Mouse (Mus musculus): ENCODE results near the gene Bpifa3. TPM values are rescaled to one million over a fixed set of nuclear protein-coding genes. Genes with fewer than 3 reads are reported as not detected.
A peak's percentile ranks its signal among the peaks of the same experiment; 100 is the strongest.
"Not testable (repeated sequence)": the region's sequence is repeated elsewhere in the genome, so short reads cannot be mapped to it uniquely, and the experiment has no call there.

Gene Bpifa3
- total and polyA plus RNA-seq, 2 experiments from 2014 or later, result not detected

DNA sequence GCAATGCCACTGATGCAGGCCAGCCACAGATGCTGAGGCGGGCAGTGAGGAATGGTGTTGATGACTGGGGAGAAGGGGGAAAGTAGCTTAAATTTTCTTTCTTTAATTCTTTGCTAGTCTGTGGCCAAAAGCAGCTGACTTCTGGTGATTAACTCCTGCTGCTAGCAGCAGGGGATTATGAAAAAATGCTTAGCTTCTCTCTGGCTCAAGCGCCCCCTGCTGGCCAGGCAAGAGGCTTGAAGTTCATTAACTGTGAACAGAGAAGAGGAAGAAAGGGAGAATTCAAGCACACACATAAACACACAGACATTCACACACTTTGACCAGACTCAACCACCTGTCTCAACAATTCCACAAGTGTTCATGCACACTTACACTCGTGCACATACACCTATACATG, 28.3 kb downstream of the Bpifa3 start:
- Histone ChIP-seq H3K4me2 (ENCODE audit: low read depth, low read length) (no peak overlapping the region), H3K9me3 (replicated peaks; ENCODE audit: control insufficient read depth, low read length) (peaks cover 6% of the 10 kb centered on the region), H3K4me3 (ENCODE audit: low read depth, low read length) (no peak overlapping the region), H3K36me3 (replicated peaks; ENCODE audit: control insufficient read depth, insufficient read depth, low read length) (no peaks in the 10 kb centered on the region), H3K27me3 (ENCODE audit: control insufficient read depth, insufficient read depth, low read length) (no peaks in the 10 kb centered on the region), H3K9ac (replicated peaks; ENCODE audit: low read depth, low read length) (no peak overlapping the region), H3K4me1 (ENCODE audit: control insufficient read depth, insufficient read depth) (no peaks in the 10 kb centered on the region), H3K27ac (ENCODE audit: low read depth) (no peak overlapping the region)
- no peak for DNase-seq (ENCODE audit: low spot score)
- no peak for TF ChIP-seq EP300 (IDR thresholded peaks at IDR 0.05; ENCODE audit: low read depth)
- peak; percentile 47 for TF ChIP-seq CTCF (IDR thresholded peaks at IDR 0.05; ENCODE audit: low read depth)
- 44% methylated on average over 3 of the region's 3 CpGs for WGBS
- no peak for ATAC-seq (ENCODE audit: insufficient read depth, low read depth)

DNA sequence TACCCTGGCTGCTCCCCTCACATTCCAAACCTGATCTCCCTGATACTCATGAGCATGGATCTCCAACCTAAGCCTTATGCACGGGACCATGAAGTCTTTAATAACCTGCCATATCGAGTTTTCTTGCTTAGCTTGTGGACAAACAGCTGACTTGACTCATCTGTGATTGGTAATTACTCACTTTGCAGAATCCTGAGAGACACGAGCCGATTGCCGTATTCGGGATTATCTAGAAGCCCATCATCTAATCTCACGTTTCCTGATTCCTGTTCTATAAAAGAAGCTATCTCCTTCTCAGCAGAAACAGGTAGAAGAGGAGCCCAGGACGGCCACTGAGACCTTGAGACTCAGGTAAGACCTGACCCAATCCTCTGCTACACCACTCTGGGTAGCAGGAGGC, 32.2 kb downstream of the Bpifa3 start, which contains the start of gene Bpifa5:
TSS of gene Bpifa5 (plus strand) at position 301 of the 400 bp plus-strand sequence.
- no peaks in the 10 kb centered on the region for H3K4me1 ChIP-seq (ENCODE audit: control insufficient read depth, insufficient read depth)
- 70% methylated on average over 8 of the region's 8 CpGs for WGBS
- TF ChIP-seq EP300 (IDR thresholded peaks at IDR 0.05; ENCODE audit: low read depth), result no peak
- TF ChIP-seq CTCF (IDR thresholded peaks at IDR 0.05; ENCODE audit: low read depth), result no peak
- no peaks in the 10 kb centered on the region for H3K36me3 ChIP-seq (replicated peaks; ENCODE audit: control insufficient read depth, insufficient read depth, low read length)
- H3K27ac ChIP-seq (ENCODE audit: low read depth), result no peak within 1 kb of the TSS
- no peak for DNase-seq (ENCODE audit: low spot score)
- H3K4me3 ChIP-seq (ENCODE audit: low read depth, low read length), result no peak within 1 kb of the TSS
- H3K9ac ChIP-seq (replicated peaks; ENCODE audit: low read depth, low read length), result no peak within 1 kb of the TSS
- H3K4me2 ChIP-seq (ENCODE audit: low read depth, low read length), result no peak within 1 kb of the TSS
- no peak for ATAC-seq (ENCODE audit: insufficient read depth, low read depth)
- H3K9me3 ChIP-seq (replicated peaks; ENCODE audit: control insufficient read depth, low read length), result peaks cover 6% of the 10 kb centered on the region
- H3K27me3 ChIP-seq (ENCODE audit: control insufficient read depth, insufficient read depth, low read length), result no peaks in the 10 kb centered on the region

DNA sequence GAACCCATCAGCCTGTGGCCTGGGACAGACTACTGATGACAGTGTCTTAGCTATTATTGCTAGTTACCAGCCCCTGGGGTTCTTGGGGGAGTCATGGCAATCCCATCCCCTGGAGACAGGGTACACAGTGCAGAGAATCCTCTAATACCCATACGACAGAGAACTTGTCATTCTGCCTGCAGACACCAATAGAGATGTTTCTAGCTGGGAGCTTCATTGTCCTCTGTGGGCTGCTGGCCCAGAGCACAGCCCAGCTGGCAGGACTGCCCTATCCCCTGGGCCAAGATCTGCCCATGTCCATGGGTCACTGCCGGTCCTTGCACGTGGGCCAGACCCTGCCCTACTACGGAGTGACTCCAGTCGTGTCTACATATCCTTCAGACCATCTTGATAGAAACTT, 33.2 kb downstream of the Bpifa3 start:
- no peaks in the 10 kb centered on the region for H3K4me1 ChIP-seq (ENCODE audit: control insufficient read depth, insufficient read depth)
- no peaks in the 10 kb centered on the region for H3K27me3 ChIP-seq (ENCODE audit: control insufficient read depth, insufficient read depth, low read length)
- H3K9ac ChIP-seq (replicated peaks; ENCODE audit: low read depth, low read length), result no peak overlapping the region
- no peak overlapping the region for H3K27ac ChIP-seq (ENCODE audit: low read depth)
- 82% methylated on average over 5 of the region's 5 CpGs for WGBS
- ATAC-seq (ENCODE audit: insufficient read depth, low read depth) (no peak), DNase-seq (ENCODE audit: low spot score) (no peak)
- H3K9me3 ChIP-seq (replicated peaks; ENCODE audit: control insufficient read depth, low read length), result peaks cover 6% of the 10 kb centered on the region
- no peak overlapping the region for H3K4me2 ChIP-seq (ENCODE audit: low read depth, low read length)
- no peaks in the 10 kb centered on the region for H3K36me3 ChIP-seq (replicated peaks; ENCODE audit: control insufficient read depth, insufficient read depth, low read length)
- H3K4me3 ChIP-seq (ENCODE audit: low read depth, low read length), result no peak overlapping the region
- no peak for TF ChIP-seq EP300 (IDR thresholded peaks at IDR 0.05; ENCODE audit: low read depth)
- TF ChIP-seq CTCF (IDR thresholded peaks at IDR 0.05; ENCODE audit: low read depth), result no peak

DNA sequence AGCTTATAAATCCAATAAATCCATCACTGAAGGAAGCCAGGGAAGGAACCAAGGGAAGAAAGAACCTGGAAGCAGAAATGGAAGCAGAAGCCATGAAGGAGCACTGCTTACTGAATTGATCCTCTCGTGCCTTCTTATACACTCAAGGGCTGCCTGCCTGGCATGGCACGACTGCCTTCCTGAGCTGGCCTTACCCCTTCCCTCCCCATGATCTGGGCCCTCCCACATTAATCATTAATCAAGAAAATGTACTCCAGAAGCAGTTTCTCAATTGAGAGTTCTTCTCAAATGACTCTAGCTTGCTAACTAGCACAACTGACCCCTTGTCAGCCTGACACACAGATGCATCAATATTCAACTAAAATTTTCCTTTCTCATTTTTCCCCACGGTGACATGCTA, 39.0 kb downstream of the Bpifa3 start:
- TF ChIP-seq EP300 (IDR thresholded peaks at IDR 0.05; ENCODE audit: low read depth), result no peak
- no peak for TF ChIP-seq CTCF (IDR thresholded peaks at IDR 0.05; ENCODE audit: low read depth)
- DNase-seq (ENCODE audit: low spot score) (no peak), ATAC-seq (ENCODE audit: insufficient read depth, low read depth) (no peak)
- Histone ChIP-seq H3K4me3 (ENCODE audit: low read depth, low read length) (no peak overlapping the region), H3K4me1 (ENCODE audit: control insufficient read depth, insufficient read depth) (no peaks in the 10 kb centered on the region), H3K9ac (replicated peaks; ENCODE audit: low read depth, low read length) (no peak overlapping the region), H3K36me3 (replicated peaks; ENCODE audit: control insufficient read depth, insufficient read depth, low read length) (no peaks in the 10 kb centered on the region), H3K4me2 (ENCODE audit: low read depth, low read length) (no peak overlapping the region), H3K27ac (ENCODE audit: low read depth) (no peak overlapping the region), H3K9me3 (replicated peaks; ENCODE audit: control insufficient read depth, low read length) (no peaks in the 10 kb centered on the region), H3K27me3 (ENCODE audit: control insufficient read depth, insufficient read depth, low read length) (0 out of 2 replicates have a peak, but pooled peaks cover 5% of the 10 kb centered on the region)
- 63% methylated on average over 3 of the region's 3 CpGs for WGBS

DNA sequence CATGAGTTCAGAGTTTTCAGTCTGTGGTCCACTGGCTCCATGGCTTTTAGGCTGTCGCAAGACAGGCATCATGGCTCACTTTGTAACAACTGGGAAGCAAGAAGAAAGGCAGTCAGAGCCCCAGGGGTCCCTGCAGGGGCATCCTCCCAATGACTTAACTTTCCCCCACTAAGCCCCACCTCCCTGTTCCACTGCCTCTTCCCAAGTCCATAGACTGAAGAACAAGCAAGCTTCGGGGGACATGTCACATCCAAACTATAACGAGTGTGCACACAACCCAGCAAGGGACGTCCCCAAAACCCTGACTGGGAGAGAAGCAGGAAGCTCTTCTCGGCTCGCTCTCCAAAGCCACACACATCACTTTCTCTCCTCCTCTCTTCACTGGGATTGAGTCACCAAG, 41.5 kb downstream of the Bpifa3 start:
- Histone ChIP-seq H3K36me3 (replicated peaks; ENCODE audit: control insufficient read depth, insufficient read depth, low read length) (no peaks in the 10 kb centered on the region), H3K4me2 (ENCODE audit: low read depth, low read length) (no peak overlapping the region), H3K9me3 (replicated peaks; ENCODE audit: control insufficient read depth, low read length) (no peaks in the 10 kb centered on the region), H3K27me3 (ENCODE audit: control insufficient read depth, insufficient read depth, low read length) (0 out of 2 replicates have a peak, but pooled peaks cover 5% of the 10 kb centered on the region), H3K9ac (replicated peaks; ENCODE audit: low read depth, low read length) (no peak overlapping the region), H3K4me3 (ENCODE audit: low read depth, low read length) (no peak overlapping the region), H3K27ac (ENCODE audit: low read depth) (no peak overlapping the region), H3K4me1 (ENCODE audit: control insufficient read depth, insufficient read depth) (no peaks in the 10 kb centered on the region)
- DNase-seq (ENCODE audit: low spot score) (no peak), ATAC-seq (ENCODE audit: insufficient read depth, low read depth) (no peak)
- no peak for TF ChIP-seq CTCF (IDR thresholded peaks at IDR 0.05; ENCODE audit: low read depth)
- no peak for TF ChIP-seq EP300 (IDR thresholded peaks at IDR 0.05; ENCODE audit: low read depth)
- 79% methylated on average over 6 of the region's 6 CpGs for WGBS

DNA sequence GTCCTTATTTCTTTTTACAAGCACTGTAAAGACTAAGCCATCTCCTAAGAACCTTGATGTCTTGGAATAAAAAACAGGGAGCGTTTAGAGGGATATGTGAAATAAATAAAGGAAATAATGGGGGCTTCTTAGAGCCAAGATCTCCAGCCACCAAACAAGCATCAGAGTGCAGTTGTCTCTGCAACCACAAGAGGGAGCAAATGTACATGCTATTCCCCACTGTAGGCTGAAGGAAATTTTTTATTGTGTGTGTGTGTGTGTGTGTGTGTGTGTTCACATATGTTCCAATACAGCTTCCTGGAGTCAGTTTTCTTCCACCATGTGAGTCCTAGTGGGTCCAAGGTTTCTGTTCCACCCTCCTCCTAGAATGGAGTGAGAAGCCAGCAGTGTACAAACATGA, 43.2 kb downstream of the Bpifa3 start:
- Histone ChIP-seq H3K4me2 (ENCODE audit: low read depth, low read length) (no peak overlapping the region), H3K27ac (ENCODE audit: low read depth) (no peak overlapping the region), H3K4me3 (ENCODE audit: low read depth, low read length) (no peak overlapping the region), H3K9me3 (replicated peaks; ENCODE audit: control insufficient read depth, low read length) (no peaks in the 10 kb centered on the region), H3K27me3 (ENCODE audit: control insufficient read depth, insufficient read depth, low read length) (0 out of 2 replicates have a peak, but pooled peaks cover 5% of the 10 kb centered on the region), H3K36me3 (replicated peaks; ENCODE audit: control insufficient read depth, insufficient read depth, low read length) (no peaks in the 10 kb centered on the region), H3K9ac (replicated peaks; ENCODE audit: low read depth, low read length) (no peak overlapping the region), H3K4me1 (ENCODE audit: control insufficient read depth, insufficient read depth) (no peaks in the 10 kb centered on the region)
- TF ChIP-seq EP300 (IDR thresholded peaks at IDR 0.05; ENCODE audit: low read depth) (no peak), CTCF (IDR thresholded peaks at IDR 0.05; ENCODE audit: low read depth) (peak; percentile 92)
- ATAC-seq (ENCODE audit: insufficient read depth, low read depth) (peak; percentile 76), DNase-seq (ENCODE audit: low spot score) (peak; percentile 53)
- 38% methylated on average over 1 of the region's 1 CpGs for WGBS

DNA sequence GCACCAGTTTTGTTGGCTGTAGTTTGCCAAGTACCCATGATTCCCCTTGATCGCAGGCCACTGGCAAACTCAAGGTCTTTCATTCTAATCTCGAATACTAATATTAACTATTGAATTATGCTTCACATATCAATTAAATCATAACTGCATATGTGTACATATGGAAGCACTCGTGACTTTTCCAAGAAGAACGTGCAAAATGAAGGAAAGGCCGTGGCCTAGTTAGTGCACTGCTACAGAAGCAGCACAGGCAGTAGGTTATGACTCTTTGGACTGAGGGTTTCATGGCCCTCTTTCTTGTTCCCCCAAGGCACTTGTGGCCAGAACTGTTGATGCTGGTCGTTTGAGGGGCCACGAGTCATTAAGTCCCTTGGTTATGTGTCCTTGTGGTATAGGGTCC, 51.8 kb downstream of the Bpifa3 start:
- H3K27ac ChIP-seq (ENCODE audit: low read depth); DNase-seq (ENCODE audit: low spot score); H3K9me3 ChIP-seq (replicated peaks; ENCODE audit: control insufficient read depth, low read length); H3K9ac ChIP-seq (replicated peaks; ENCODE audit: low read depth, low read length); H3K4me1 ChIP-seq (ENCODE audit: control insufficient read depth, insufficient read depth); H3K4me3 ChIP-seq (ENCODE audit: low read depth, low read length); H3K4me2 ChIP-seq (ENCODE audit: low read depth, low read length); H3K36me3 ChIP-seq (replicated peaks; ENCODE audit: control insufficient read depth, insufficient read depth, low read length); ATAC-seq (ENCODE audit: insufficient read depth, low read depth); H3K27me3 ChIP-seq (ENCODE audit: control insufficient read depth, insufficient read depth, low read length): not testable (repeated sequence)
- WGBS, result 82% methylated on average over 7 of the region's 7 CpGs

DNA sequence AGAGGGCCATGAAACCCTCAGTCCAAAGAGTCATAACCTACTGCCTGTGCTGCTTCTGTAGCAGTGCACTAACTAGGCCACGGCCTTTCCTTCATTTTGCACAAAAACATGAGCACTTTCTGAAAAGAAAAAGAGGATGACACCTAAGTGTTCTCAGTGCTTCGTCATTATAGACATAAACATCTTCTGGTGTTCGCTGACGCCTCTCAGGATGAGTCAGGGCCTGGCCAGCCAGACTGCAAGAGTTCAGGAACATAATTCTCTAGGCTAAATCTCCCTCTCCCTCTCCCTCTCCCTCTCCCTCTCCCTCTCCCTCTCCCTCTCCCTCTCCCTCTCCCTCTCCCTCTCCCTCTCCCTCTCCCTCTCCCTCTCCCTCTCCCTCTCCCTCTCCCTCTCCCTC, 52.9 kb downstream of the Bpifa3 start:
- not testable (repeated sequence) for H3K4me2 ChIP-seq (ENCODE audit: low read depth, low read length); H3K4me3 ChIP-seq (ENCODE audit: low read depth, low read length); H3K4me1 ChIP-seq (ENCODE audit: control insufficient read depth, insufficient read depth); DNase-seq (ENCODE audit: low spot score); H3K27me3 ChIP-seq (ENCODE audit: control insufficient read depth, insufficient read depth, low read length); H3K9me3 ChIP-seq (replicated peaks; ENCODE audit: control insufficient read depth, low read length); H3K9ac ChIP-seq (replicated peaks; ENCODE audit: low read depth, low read length); H3K36me3 ChIP-seq (replicated peaks; ENCODE audit: control insufficient read depth, insufficient read depth, low read length); ATAC-seq (ENCODE audit: insufficient read depth, low read depth); H3K27ac ChIP-seq (ENCODE audit: low read depth)
- WGBS, result 75% methylated on average over 4 of the region's 4 CpGs
